Comparison of ENCODE assay signal across 22 mouse cellular contexts in genomic region chr6:40778458-40778857, GRCm38 (mm10).
DNase-seq lines count a peak whose midpoint lies in the region; ATAC-seq and TF ChIP-seq lines count a peak whose summit lies in the region.
"Had no signal": no experiment of that assay in that cellular context is flagged by ENCODE, and none has a peak within 500 bp of the region (broad histone marks: within the 10 kb centered on the region; RNA-seq: fewer than 3 reads in every experiment).

No protein-coding gene starts in this region.

- no peak overlapping the region for H3K27ac ChIP-seq in intestine, embryonic 15.5 days
- H3K27ac ChIP-seq in intestine, postnatal 0 days (ENCODE audit: low read depth, low read length), result no peak overlapping the region
- no peak overlapping the region for H3K27ac ChIP-seq in hindbrain, embryonic 16.5 days (ENCODE audit: low read depth, low read length)
- H3K27ac ChIP-seq: embryonic facial prominence, embryonic 13.5 days; embryonic facial prominence, embryonic 15.5 days; forebrain, embryonic 10.5 days; forebrain, embryonic 12.5 days had no signal

- no peaks in the 10 kb centered on the region for H3K9me3 ChIP-seq in intestine, embryonic 15.5 days
- no peaks in the 10 kb centered on the region for H3K9me3 ChIP-seq in intestine, postnatal 0 days (ENCODE audit: control insufficient read depth)
- no peaks in the 10 kb centered on the region for H3K9me3 ChIP-seq in hindbrain, embryonic 16.5 days (ENCODE audit: control insufficient read depth, low read length)
- H3K9me3 ChIP-seq: embryonic facial prominence, embryonic 13.5 days; embryonic facial prominence, embryonic 15.5 days; forebrain, embryonic 10.5 days; forebrain, embryonic 12.5 days had no signal

- ATAC-seq in intestine, embryonic 15.5 days, result peak; percentile 94
- ATAC-seq in intestine, postnatal 0 days, result peak; percentile 94
- ATAC-seq in hindbrain, embryonic 16.5 days, result no peak
- ATAC-seq: forebrain, embryonic 14.5 days; forebrain, embryonic 16.5 days had no signal

- no peak overlapping the region for H3K4me2 ChIP-seq in intestine, embryonic 15.5 days (replicated peaks)
- peak overlapping the region; percentile 55 for H3K4me2 ChIP-seq in intestine, postnatal 0 days (replicated peaks; ENCODE audit: low read depth)
- H3K4me2 ChIP-seq in hindbrain, embryonic 16.5 days (ENCODE audit: low read length), result no peak overlapping the region
- H3K4me2 ChIP-seq: embryonic facial prominence, embryonic 13.5 days; embryonic facial prominence, embryonic 15.5 days; forebrain, embryonic 12.5 days had no signal

- no peak for TF ChIP-seq CTCF in intestine, postnatal 0 days (IDR thresholded peaks at IDR 0.05; ENCODE audit: low read depth)

- no peaks in the 10 kb centered on the region for H3K36me3 ChIP-seq in intestine, embryonic 15.5 days
- H3K36me3 ChIP-seq in intestine, postnatal 0 days (ENCODE audit: control insufficient read depth, insufficient read depth), result no peaks in the 10 kb centered on the region
- H3K36me3 ChIP-seq in hindbrain, embryonic 16.5 days (ENCODE audit: control insufficient read depth, insufficient read depth, low read length), result no peaks in the 10 kb centered on the region
- H3K36me3 ChIP-seq: embryonic facial prominence, embryonic 13.5 days; embryonic facial prominence, embryonic 15.5 days; forebrain, embryonic 10.5 days; forebrain, embryonic 12.5 days had no signal

- H3K9ac ChIP-seq in intestine, embryonic 15.5 days, result no peak overlapping the region
- no peak overlapping the region for H3K9ac ChIP-seq in intestine, postnatal 0 days (ENCODE audit: low read depth, low read length)
- H3K9ac ChIP-seq in hindbrain, embryonic 16.5 days (ENCODE audit: low read depth, low read length), result no peak overlapping the region
- H3K9ac ChIP-seq: embryonic facial prominence, embryonic 13.5 days; embryonic facial prominence, embryonic 15.5 days; forebrain, embryonic 12.5 days had no signal

- H3K4me1 ChIP-seq in intestine, embryonic 15.5 days (replicated peaks), result no peaks in the 10 kb centered on the region
- 0 out of 2 replicates have a peak, but pooled peaks cover 2% of the 10 kb centered on the region for H3K4me1 ChIP-seq in intestine, postnatal 0 days (replicated peaks; ENCODE audit: control insufficient read depth, insufficient read depth, low read length)
- no peaks in the 10 kb centered on the region for H3K4me1 ChIP-seq in hindbrain, embryonic 16.5 days (ENCODE audit: control insufficient read depth, insufficient read depth, low read depth, low read length)
- H3K4me1 ChIP-seq: embryonic facial prominence, embryonic 13.5 days; embryonic facial prominence, embryonic 15.5 days; forebrain, embryonic 10.5 days; forebrain, embryonic 12.5 days had no signal

- no peak overlapping the region for H3K4me3 ChIP-seq in intestine, embryonic 15.5 days (replicated peaks)
- H3K4me3 ChIP-seq in intestine, postnatal 0 days (ENCODE audit: low read depth, low read length), result peak overlapping the region; percentile 36
- H3K4me3 ChIP-seq in hindbrain, embryonic 16.5 days (ENCODE audit: low read length), result no peak overlapping the region
- H3K4me3 ChIP-seq: embryonic facial prominence, embryonic 13.5 days; embryonic facial prominence, embryonic 15.5 days; erythroblast, embryonic 14.5 days; forebrain, embryonic 10.5 days; forebrain, embryonic 12.5 days had no signal

- DNase-seq in kidney, adult 9 months, result no peak
- no peak for DNase-seq in spleen, postnatal 4 days (ENCODE audit: low spot score in 2 of 2)
- DNase-seq: adrenal gland, adult 2 months; adrenal gland, postnatal 10 days; adrenal gland, postnatal 25 days; cerebellum, adult 11 months; cerebellum, adult 18-20 months; cerebellum, adult 8-10 months; cerebellum, adult 9-11 months; cerebellum, postnatal 14 days; cerebellum, postnatal 36 days; embryo, embryonic 11 days had no signal

- 42% methylated on average over 4 of the region's 4 CpGs for WGBS in intestine, embryonic 15.5 days
- 29% methylated on average over 4 of the region's 4 CpGs for WGBS in intestine, postnatal 0 days
- 85% methylated on average over 4 of the region's 4 CpGs for WGBS in hindbrain, embryonic 16.5 days

- H3K27me3 ChIP-seq in intestine, embryonic 15.5 days (replicated peaks), result no peaks in the 10 kb centered on the region
- no peaks in the 10 kb centered on the region for H3K27me3 ChIP-seq in intestine, postnatal 0 days (replicated peaks; ENCODE audit: control insufficient read depth, insufficient read depth, low read length)
- H3K27me3 ChIP-seq in hindbrain, embryonic 16.5 days (replicated peaks; ENCODE audit: control insufficient read depth, insufficient read depth, low read length), result no peaks in the 10 kb centered on the region
- H3K27me3 ChIP-seq: embryonic facial prominence, embryonic 13.5 days; embryonic facial prominence, embryonic 15.5 days; forebrain, embryonic 12.5 days had no signal
